Mouse (Mus musculus) lung, postnatal 0 days (tissue): ENCODE results near the gene Poc1a.

Source experiments
- CTCF ChIP-seq: IDR thresholded peaks from 2 replicates; pipeline ENCODE4 v1.5.1; 2016; ENCODE audit warnings: antibody characterized with exemption, mild to moderate bottlenecking
- EP300 ChIP-seq: IDR thresholded peaks from 2 replicates; pipeline ENCODE4 v1.6.1; 2016; ENCODE audit warnings: antibody characterized with exemption, mild to moderate bottlenecking, control low read depth

DNA sequence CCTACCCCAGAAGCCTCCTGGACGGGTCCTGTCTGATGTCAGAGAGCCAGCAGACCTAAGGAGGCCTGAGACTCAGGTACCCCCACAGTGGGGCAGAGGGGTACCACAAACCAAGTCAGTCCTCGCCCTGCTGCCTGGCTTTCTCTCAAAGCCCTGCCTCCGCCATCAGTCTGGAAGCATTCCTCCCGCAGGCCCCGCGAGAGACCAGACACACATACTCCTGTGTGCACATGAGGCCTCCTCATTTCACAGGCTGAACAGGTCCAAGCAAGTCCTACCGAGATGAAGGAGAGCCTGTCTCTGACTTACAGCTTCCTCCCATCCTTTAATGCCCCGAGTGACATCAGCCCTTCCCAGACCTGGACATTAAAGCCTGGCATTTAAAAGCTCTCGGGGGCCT, 97.9 kb downstream of the Poc1a start:
- TF ChIP-seq EP300 (no peak), CTCF (no peak)
